Mouse (Mus musculus): ENCODE measurements around the gene Gfi1b. TPM values are rescaled to one million over a fixed set of nuclear protein-coding genes. Genes with fewer than 3 reads are reported as not detected.

Gene Gfi1b
- total RNA-seq, 2 experiments from 2014 or later: not detected

- intact Hi-C loops (cut with DNase I): no loop called here
- no peak for DNase-seq (ENCODE audit: low spot score in 2 of 2)
These were observed 57.4 kb downstream of the Gfi1b start for GRCm38 (mm10) chr2:28564380-28564779.

GRCm38 (mm10) chr2:28563830-28564229 lies 58.0 kb downstream of the Gfi1b start:
- no peak for DNase-seq (ENCODE audit: low spot score in 2 of 2)
- intact Hi-C loops (cut with DNase I): no loop called here

GRCm38 (mm10) chr2:28563303-28563702 lies 58.5 kb downstream of the Gfi1b start, which contains the start of gene Cel:
Gene Cel, minus strand, starts transcription at chr2:28563403.
- no peak for DNase-seq (ENCODE audit: low spot score in 2 of 2)
- intact Hi-C loops (cut with DNase I): no loop called here

Small RNAs within 50 kb of the gene (microRNA-seq; reads per million reads assigned to microRNA genes)
- 0 reads per million in 2 experiments for gene Gm22824

Other genes with a start within 250 kb of the Gfi1b start
- 10 to 100 TPM; 23.5 to 29.0 TPM for gene Ppp1r26, start 175.2 kb downstream of the Gfi1b start, total RNA-seq (2021)
- 1 to 10 TPM; 3.2 to 5.4 TPM for gene 1700007K13Rik, start 155.7 kb downstream of the Gfi1b start, total RNA-seq (2021)
- 10 to 100 TPM; 39.1 to 41.1 TPM for gene Mrps2, start 153.9 kb downstream of the Gfi1b start, total RNA-seq (2021)
- 1 to 10 TPM; 2.5 to 2.7 TPM for gene Gbgt1, start 125.1 kb downstream of the Gfi1b start, total RNA-seq (2021)
- 1 to 10 TPM; 1.1 to 1.2 TPM for gene Gm10134, start 115.9 kb downstream of the Gfi1b start, total RNA-seq (2021)
- gene Ralgds, start 108.9 kb downstream of the Gfi1b start, total RNA-seq (2021): 10 to 100 TPM; 86.4 to 92.7 TPM
- not detected for gene Cel, start 58.6 kb downstream of the Gfi1b start, total RNA-seq (2021)
- 10 to 100 TPM; 16.5 to 17.8 TPM for gene Gtf3c5, start 38.2 kb downstream of the Gfi1b start, total RNA-seq (2021)
- gene Tsc1, start 19.2 kb upstream of the Gfi1b start, total RNA-seq (2021): 10 to 100 TPM; 49.3 to 56.4 TPM
- gene Spaca9, start 77.7 kb upstream of the Gfi1b start, total RNA-seq (2021): not detected
- 1 to 10 TPM in 1 of 2 experiments, under 1 TPM in 1; 0.89 to 1.7 TPM for gene Ak8, start 78.2 kb upstream of the Gfi1b start, total RNA-seq (2021)
- 10 to 100 TPM; 34.5 to 39.2 TPM for gene Gtf3c4, start 218.4 kb upstream of the Gfi1b start, total RNA-seq (2021)
- gene Ddx31, start 218.4 kb upstream of the Gfi1b start, total RNA-seq (2021): 1 to 10 TPM; 5.9 to 8.1 TPM

All from left cerebral cortex, postnatal 25 days (tissue).